Mouse (Mus musculus): Measurements from ENCODE around the gene Magi2.
"Not testable (repeated sequence)": the region's sequence is repeated elsewhere in the genome, so short reads cannot be mapped to it uniquely, and the experiment has no call there.

Magi2 gene

GRCm38 (mm10) chr5:20249382-20249781 lies 1022.5 kb downstream of the Magi2 start:
- no peak for DNase-seq (ENCODE audit: low read depth)

GRCm38 (mm10) chr5:20251541-20251940 lies 1024.7 kb downstream of the Magi2 start:
- DNase-seq (ENCODE audit: low read depth) = no peak

- DNase-seq (ENCODE audit: low read depth) = peak; percentile 26
These were observed 1029.5 kb downstream of the Magi2 start for GRCm38 (mm10) chr5:20256150-20256868.

GRCm38 (mm10) chr5:20256933-20257332 lies 1030.1 kb downstream of the Magi2 start:
- no peak for DNase-seq (ENCODE audit: low read depth)

- DNase-seq (ENCODE audit: low read depth) = no peak
These were observed 1030.6 kb downstream of the Magi2 start for GRCm38 (mm10) chr5:20257419-20257818.

GRCm38 (mm10) chr5:20259719-20260118 lies 1032.9 kb downstream of the Magi2 start:
- no peak for DNase-seq (ENCODE audit: low read depth)

GRCm38 (mm10) chr5:20272680-20273079 lies 1045.8 kb downstream of the Magi2 start:
- not testable (repeated sequence) for DNase-seq (ENCODE audit: low read depth)

- no peak for DNase-seq (ENCODE audit: low read depth)
These were observed 1048.8 kb downstream of the Magi2 start for GRCm38 (mm10) chr5:20275632-20276031.

- DNase-seq (ENCODE audit: low read depth) = no peak
These were observed 1058.4 kb downstream of the Magi2 start for GRCm38 (mm10) chr5:20285080-20285840.

- DNase-seq (ENCODE audit: low read depth) = no peak
These were observed 1067.7 kb downstream of the Magi2 start for GRCm38 (mm10) chr5:20294521-20294920.

- DNase-seq (ENCODE audit: low read depth) = no peak
These were observed 1073.0 kb downstream of the Magi2 start for GRCm38 (mm10) chr5:20299816-20300215.

- no peak for DNase-seq (ENCODE audit: low read depth)
These were observed 1076.5 kb downstream of the Magi2 start for GRCm38 (mm10) chr5:20303056-20303965.

- no peak for DNase-seq (ENCODE audit: low read depth)
These were observed 1094.1 kb downstream of the Magi2 start for GRCm38 (mm10) chr5:20320970-20321369.

GRCm38 (mm10) chr5:20325290-20325689 lies 1098.5 kb downstream of the Magi2 start:
- DNase-seq (ENCODE audit: low read depth) = no peak

- peak; percentile 8 for DNase-seq (ENCODE audit: low read depth)
These were observed 1102.1 kb downstream of the Magi2 start for GRCm38 (mm10) chr5:20328901-20329300.

GRCm38 (mm10) chr5:20330025-20330424 lies 1103.2 kb downstream of the Magi2 start:
- DNase-seq (ENCODE audit: low read depth) = no peak

GRCm38 (mm10) chr5:20332574-20332973 lies 1105.7 kb downstream of the Magi2 start:
- DNase-seq (ENCODE audit: low read depth) = no peak

- peak; percentile 24 for DNase-seq (ENCODE audit: low read depth)
These were observed 1107.7 kb downstream of the Magi2 start for GRCm38 (mm10) chr5:20334549-20334948.

- no peak for DNase-seq (ENCODE audit: low read depth)
These were observed 1126.1 kb downstream of the Magi2 start for GRCm38 (mm10) chr5:20352941-20353340.

GRCm38 (mm10) chr5:20358437-20358836 lies 1131.6 kb downstream of the Magi2 start:
- no peak for DNase-seq (ENCODE audit: low read depth)

- no peak for DNase-seq (ENCODE audit: low read depth)
These were observed 1132.2 kb downstream of the Magi2 start for GRCm38 (mm10) chr5:20359021-20359420.

- DNase-seq (ENCODE audit: low read depth) = no peak
These were observed 1135.3 kb downstream of the Magi2 start for GRCm38 (mm10) chr5:20362154-20362553.

Measured in fibroblast of lung, adult 2 months (primary cell).